Comparison of ENCODE assay signal across 7 mouse cellular contexts in the genomic region with DNA sequence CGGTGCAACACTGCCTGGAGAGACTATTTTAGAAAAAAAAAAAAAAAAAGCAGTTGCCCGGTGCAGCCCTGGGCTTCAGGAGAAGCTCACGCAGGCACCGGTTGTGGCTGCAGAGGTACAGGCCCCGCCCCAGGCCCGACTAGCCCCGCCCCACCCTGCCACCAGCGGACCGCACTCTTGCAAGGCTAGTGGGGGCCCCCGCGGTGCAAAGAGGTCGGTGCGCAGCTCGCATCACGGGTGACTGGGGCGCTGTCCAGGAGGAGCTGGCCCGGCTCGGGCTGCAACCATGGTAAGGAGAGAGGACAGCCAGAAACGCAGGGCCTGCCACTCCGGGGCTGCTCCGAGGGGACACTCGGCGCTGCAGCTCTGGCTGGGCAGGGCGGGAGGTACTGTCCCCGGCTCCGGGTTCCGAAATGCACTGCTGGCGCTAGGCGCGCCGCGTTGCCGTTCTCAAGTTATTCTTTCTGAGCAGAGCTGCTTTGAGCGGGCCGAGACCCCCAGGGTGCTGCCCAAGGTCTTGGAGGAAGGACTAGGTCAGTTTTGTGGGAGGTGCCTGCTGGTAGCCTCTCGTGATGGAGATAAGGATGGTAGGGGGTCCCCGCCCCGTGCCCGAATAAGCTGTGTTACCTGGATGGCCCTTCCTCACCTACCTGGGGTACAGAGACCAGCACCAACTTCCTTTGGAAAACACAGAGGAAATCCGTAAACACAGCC. TPM values are rescaled to one million over a fixed set of nuclear protein-coding genes. Genes with fewer than 3 reads are reported as not detected.
DNase-seq lines count a peak whose midpoint lies in the region; ATAC-seq and TF ChIP-seq lines count a peak whose summit lies in the region.

No protein-coding gene starts in this region.

- no peaks in the 10 kb centered on the region for H3K9me3 ChIP-seq in hindbrain, postnatal 0 days (ENCODE audit: low read length)

- H3K36me3 ChIP-seq in hindbrain, postnatal 0 days (ENCODE audit: insufficient read depth, low read length), result no peaks in the 10 kb centered on the region

- H3K27ac ChIP-seq in hindbrain, postnatal 0 days, result peak overlapping the region; percentile 80

- no peaks in the 10 kb centered on the region for H3K27me3 ChIP-seq in hindbrain, postnatal 0 days (ENCODE audit: insufficient read depth, low read length)

- peak overlapping the region; percentile 65 for H3K9ac ChIP-seq in hindbrain, postnatal 0 days (replicated peaks; ENCODE audit: low read length)

- intact Hi-C loops in gastrocnemius, postnatal 14 days (cut with DNase I; ENCODE audit: low total_unique reads), result no loop called here
- intact Hi-C loops in left cerebral cortex, postnatal 36 days (cut with DNase I), result no loop called here

- under 1% methylated on average over 40 of the region's 40 CpGs for WGBS in hindbrain, postnatal 0 days

- H3K4me1 ChIP-seq in hindbrain, postnatal 0 days (ENCODE audit: insufficient read depth, low read length), result peaks cover 6% of the 10 kb centered on the region; the same call in 1 of the 2 replicates

- peak; percentile 79 for ATAC-seq in hindbrain, postnatal 0 days
- ATAC-seq in megakaryocyte-erythroid progenitor cell, adult 5-6 weeks (replicated peaks; ENCODE audit: low FRiP score, low TSS enrichment, poor library complexity, severe bottlenecking), result peak; percentile 81

- TF ChIP-seq CTCF in hindbrain, postnatal 0 days (IDR thresholded peaks at IDR 0.05; ENCODE audit: low read depth), result no peak

- H3K4me2 ChIP-seq in hindbrain, postnatal 0 days (ENCODE audit: low read depth, low read length), result peak overlapping the region; percentile 87

- DNase-seq in adrenal gland, adult 8-10 months, result peak; percentile 63
- peak; percentile 49 for DNase-seq in embryo, embryonic 10 days (ENCODE audit: low spot score)
- DNase-seq in gastrocnemius, postnatal 14 days, result peak; percentile 77
- DNase-seq in hindbrain, postnatal 0 days (ENCODE audit: low spot score), result peak; percentile 65
- peak; percentile 72 to 78 for DNase-seq in left cerebral cortex, postnatal 36 days (ENCODE audit: low spot score in 2 of 2)
- DNase-seq in right cerebral cortex, postnatal 25 days, result peak; percentile 71

- H3K4me3 ChIP-seq in hindbrain, postnatal 0 days (ENCODE audit: low read length), result peak overlapping the region; percentile 48

RNA-seq across cellular contexts. Expression of gene Sept4, which starts 9.7 kb away (rescaled TPM):
- 100 to 1,000 TPM in 1 of 4 experiments, 10 to 100 TPM in 3; 37.7 to 114 (median 64.6) TPM for total RNA-seq in adrenal gland, adult 8-10 months (2022)
- total RNA-seq in gastrocnemius, postnatal 14 days (2021), result 10 to 100 TPM; 41.2 TPM
- total RNA-seq in hindbrain, postnatal 0 days (2014; rRNA removed), result 32.3 and 39.6 TPM in 2 replicates
- polyA plus RNA-seq in hindbrain, postnatal 0 days (2015; fragmentation: Nextera tagmentation; extraction: Ambion mirVana), result 54.9 and 63.6 TPM in 2 replicates
- total RNA-seq in left cerebral cortex, postnatal 36 days (2021), result 100 to 1,000 TPM; 161 to 227 TPM
- 24.5 and 34.8 TPM in 2 replicates for total RNA-seq in megakaryocyte-erythroid progenitor cell, adult 5-6 weeks (2014; fragmentation: Nextera tagmentation)
- total RNA-seq in megakaryocyte-erythroid progenitor cell, adult 5-6 weeks (2017), result 15.0 and 21.6 TPM in 2 replicates

RNA-seq across cellular contexts. Expression of gene Gm11492, which starts 12.0 kb away (rescaled TPM):
- total RNA-seq in adrenal gland, adult 8-10 months (2022), result not detected
- total RNA-seq in gastrocnemius, postnatal 14 days (2021), result not detected
- not detected in 2 replicates for total RNA-seq in hindbrain, postnatal 0 days (2014; rRNA removed)
- polyA plus RNA-seq in hindbrain, postnatal 0 days (2015; fragmentation: Nextera tagmentation; extraction: Ambion mirVana), result not detected in 2 replicates
- under 1 TPM in 1 of 2 experiments, not detected in 1; 0.20 TPM for total RNA-seq in left cerebral cortex, postnatal 36 days (2021)
- total RNA-seq in megakaryocyte-erythroid progenitor cell, adult 5-6 weeks (2014; fragmentation: Nextera tagmentation), result not detected in 2 replicates
- total RNA-seq in megakaryocyte-erythroid progenitor cell, adult 5-6 weeks (2017), result not detected in 2 replicates

RNA-seq across cellular contexts. Expression of gene Mtmr4, which starts 13.6 kb away (rescaled TPM):
- total RNA-seq in adrenal gland, adult 8-10 months (2022), result 10 to 100 TPM; 33.5 to 38.1 (median 34.7) TPM
- total RNA-seq in gastrocnemius, postnatal 14 days (2021), result 10 to 100 TPM in 1 of 2 experiments, 1 to 10 TPM in 1; 9.5 to 12.4 TPM
- total RNA-seq in hindbrain, postnatal 0 days (2014; rRNA removed), result 110 and 125 TPM in 2 replicates
- polyA plus RNA-seq in hindbrain, postnatal 0 days (2015; fragmentation: Nextera tagmentation; extraction: Ambion mirVana), result 30.6 and 34.8 TPM in 2 replicates
- 10 to 100 TPM; 88.0 to 93.4 TPM for total RNA-seq in left cerebral cortex, postnatal 36 days (2021)
- total RNA-seq in megakaryocyte-erythroid progenitor cell, adult 5-6 weeks (2014; fragmentation: Nextera tagmentation), result 18.7 and 31.1 TPM in 2 replicates
- total RNA-seq in megakaryocyte-erythroid progenitor cell, adult 5-6 weeks (2017), result 19.9 and 21.8 TPM in 2 replicates

RNA-seq across cellular contexts. Expression of gene Hsf5, which starts 38.6 kb away (rescaled TPM):
- total RNA-seq in adrenal gland, adult 8-10 months (2022), result under 1 TPM in 2 of 4 experiments, not detected in 2; 0.27 to 0.49 TPM
- not detected for total RNA-seq in gastrocnemius, postnatal 14 days (2021)
- total RNA-seq in hindbrain, postnatal 0 days (2014; rRNA removed), result 0.10 and 0.29 TPM in 2 replicates
- polyA plus RNA-seq in hindbrain, postnatal 0 days (2015; fragmentation: Nextera tagmentation; extraction: Ambion mirVana), result 0.20 and 0.33 TPM in 2 replicates
- under 1 TPM; 0.42 to 0.57 TPM for total RNA-seq in left cerebral cortex, postnatal 36 days (2021)
- total RNA-seq in megakaryocyte-erythroid progenitor cell, adult 5-6 weeks (2014; fragmentation: Nextera tagmentation), result not detected in 2 replicates
- total RNA-seq in megakaryocyte-erythroid progenitor cell, adult 5-6 weeks (2017), result 0.19 TPM in 1 of 2 replicates, not detected in the other

Comparison
In these comparisons a context has a peak if more than half of its experiments do, and no peak if none do; other contexts are left out.
1. Peak in every context shown above with its lines: DNase-seq, ATAC-seq, H3K4me3 ChIP-seq and H3K27ac ChIP-seq.